Mouse (Mus musculus): ENCODE results near the gene Pfkp. TPM values are rescaled to one million over a fixed set of nuclear protein-coding genes. Genes with fewer than 3 reads are reported as not detected.

Pfkp gene
- total RNA-seq, 1 experiment = 154 TPM

- Histone ChIP-seq H3K9me3 (ENCODE audit: control insufficient read depth, insufficient read depth, low read depth, low read length) (no peaks in the 10 kb centered on the region), H3K9ac (ENCODE audit: insufficient read depth, low read depth, low read length, poor library complexity, severe bottlenecking) (no peak overlapping the region), H3K36me3 (ENCODE audit: control insufficient read depth, insufficient read depth, low read length, poor library complexity, severe bottlenecking) (peaks cover 28% of the 10 kb centered on the region), H3K4me1 (ENCODE audit: control insufficient read depth in 2 of 2, insufficient read depth in 2 of 2, low read length in 2 of 2, poor library complexity in 1 of 2) (no peaks in the 10 kb centered on the region), H3K4me3 (ENCODE audit: insufficient read depth in 1 of 2, low read depth in 1 of 2, low read length in 2 of 2, poor library complexity in 1 of 2, severe bottlenecking in 1 of 2) (no peak overlapping the region), H3K27ac (ENCODE audit: insufficient read depth, low read depth, low read length, poor library complexity, severe bottlenecking) (no peak overlapping the region)
- TF ChIP-seq ZC3H11A (IDR thresholded peaks at IDR 0.05; ENCODE audit: borderline replicate concordance, low read depth, low read length) (no peak), MAFK (IDR thresholded peaks at IDR 0.05; ENCODE audit: insufficient read depth, low read depth, low read length) (no peak), ZNF384 (IDR thresholded peaks at IDR 0.05; ENCODE audit: low read depth, low read length) (no peak), CHD2 (IDR thresholded peaks at IDR 0.05; ENCODE audit: low read depth, low read length) (no peak), HCFC1 (IDR thresholded peaks at IDR 0.05; ENCODE audit: borderline replicate concordance, insufficient read depth, low read length) (no peak)
- DNase-seq (ENCODE audit: low read depth, low spot score) = no peak
- in situ Hi-C loops (cut with MboI; ENCODE audit: low sequenced_read_pairs in 2 of 2, unreplicated experiment in 2 of 2) = no loop called here
Observed at GRCm38 (mm10) chr13:6624121-6624520, 24.5 kb downstream of the Pfkp start.

GRCm38 (mm10) chr13:6621831-6622230 is 26.7 kb downstream of the Pfkp start:
- Histone ChIP-seq H3K4me1 (ENCODE audit: control insufficient read depth in 2 of 2, insufficient read depth in 2 of 2, low read length in 2 of 2, poor library complexity in 1 of 2) (no peaks in the 10 kb centered on the region), H3K9ac (ENCODE audit: insufficient read depth, low read depth, low read length, poor library complexity, severe bottlenecking) (no peak overlapping the region), H3K9me3 (ENCODE audit: control insufficient read depth, insufficient read depth, low read depth, low read length) (no peaks in the 10 kb centered on the region; the same call in 1 of the 2 replicates), H3K4me3 (ENCODE audit: insufficient read depth in 1 of 2, low read depth in 1 of 2, low read length in 2 of 2, poor library complexity in 1 of 2, severe bottlenecking in 1 of 2) (no peak overlapping the region), H3K27ac (ENCODE audit: insufficient read depth, low read depth, low read length, poor library complexity, severe bottlenecking) (no peak overlapping the region), H3K36me3 (ENCODE audit: control insufficient read depth, insufficient read depth, low read length, poor library complexity, severe bottlenecking) (peaks cover 37% of the 10 kb centered on the region)
- in situ Hi-C loops (cut with MboI; ENCODE audit: low sequenced_read_pairs in 2 of 2, unreplicated experiment in 2 of 2) = no loop called here
- TF ChIP-seq HCFC1 (IDR thresholded peaks at IDR 0.05; ENCODE audit: borderline replicate concordance, insufficient read depth, low read length) (no peak), ZNF384 (IDR thresholded peaks at IDR 0.05; ENCODE audit: low read depth, low read length) (no peak), ZC3H11A (IDR thresholded peaks at IDR 0.05; ENCODE audit: borderline replicate concordance, low read depth, low read length) (no peak), MAFK (IDR thresholded peaks at IDR 0.05; ENCODE audit: insufficient read depth, low read depth, low read length) (no peak), CHD2 (IDR thresholded peaks at IDR 0.05; ENCODE audit: low read depth, low read length) (no peak)
- no peak for DNase-seq (ENCODE audit: low read depth, low spot score)

GRCm38 (mm10) chr13:6620250-6620649 is 28.3 kb downstream of the Pfkp start:
- Histone ChIP-seq H3K4me1 (ENCODE audit: control insufficient read depth in 2 of 2, insufficient read depth in 2 of 2, low read length in 2 of 2, poor library complexity in 1 of 2) (no peaks in the 10 kb centered on the region), H3K27ac (ENCODE audit: insufficient read depth, low read depth, low read length, poor library complexity, severe bottlenecking) (no peak overlapping the region), H3K4me3 (ENCODE audit: insufficient read depth in 1 of 2, low read depth in 1 of 2, low read length in 2 of 2, poor library complexity in 1 of 2, severe bottlenecking in 1 of 2) (no peak overlapping the region), H3K9ac (ENCODE audit: insufficient read depth, low read depth, low read length, poor library complexity, severe bottlenecking) (no peak overlapping the region), H3K9me3 (ENCODE audit: control insufficient read depth, insufficient read depth, low read depth, low read length) (no peaks in the 10 kb centered on the region; the same call in 1 of the 2 replicates), H3K36me3 (ENCODE audit: control insufficient read depth, insufficient read depth, low read length, poor library complexity, severe bottlenecking) (peaks cover 36% of the 10 kb centered on the region)
- in situ Hi-C loops (cut with MboI; ENCODE audit: low sequenced_read_pairs in 2 of 2, unreplicated experiment in 2 of 2) = no loop called here
- TF ChIP-seq ZNF384 (IDR thresholded peaks at IDR 0.05; ENCODE audit: low read depth, low read length) = no peak
- TF ChIP-seq HCFC1 (IDR thresholded peaks at IDR 0.05; ENCODE audit: borderline replicate concordance, insufficient read depth, low read length) = no peak
- no peak for TF ChIP-seq ZC3H11A (IDR thresholded peaks at IDR 0.05; ENCODE audit: borderline replicate concordance, low read depth, low read length)
- TF ChIP-seq CHD2 (IDR thresholded peaks at IDR 0.05; ENCODE audit: low read depth, low read length) = no peak
- no peak for TF ChIP-seq MAFK (IDR thresholded peaks at IDR 0.05; ENCODE audit: insufficient read depth, low read depth, low read length)
- DNase-seq (ENCODE audit: low read depth, low spot score) = no peak

GRCm38 (mm10) chr13:6618711-6619110 is 29.9 kb downstream of the Pfkp start:
- Histone ChIP-seq H3K9me3 (ENCODE audit: control insufficient read depth, insufficient read depth, low read depth, low read length) (no peaks in the 10 kb centered on the region; the same call in 1 of the 2 replicates), H3K4me3 (ENCODE audit: insufficient read depth in 1 of 2, low read depth in 1 of 2, low read length in 2 of 2, poor library complexity in 1 of 2, severe bottlenecking in 1 of 2) (no peak overlapping the region), H3K4me1 (ENCODE audit: control insufficient read depth in 2 of 2, insufficient read depth in 2 of 2, low read length in 2 of 2, poor library complexity in 1 of 2) (no peaks in the 10 kb centered on the region), H3K36me3 (ENCODE audit: control insufficient read depth, insufficient read depth, low read length, poor library complexity, severe bottlenecking) (peaks cover 42% of the 10 kb centered on the region), H3K27ac (ENCODE audit: insufficient read depth, low read depth, low read length, poor library complexity, severe bottlenecking) (no peak overlapping the region), H3K9ac (ENCODE audit: insufficient read depth, low read depth, low read length, poor library complexity, severe bottlenecking) (no peak overlapping the region)
- in situ Hi-C loops (cut with MboI; ENCODE audit: low sequenced_read_pairs in 2 of 2, unreplicated experiment in 2 of 2) = no loop called here
- TF ChIP-seq ZNF384 (IDR thresholded peaks at IDR 0.05; ENCODE audit: low read depth, low read length) = no peak
- no peak for TF ChIP-seq MAFK (IDR thresholded peaks at IDR 0.05; ENCODE audit: insufficient read depth, low read depth, low read length)
- no peak for TF ChIP-seq CHD2 (IDR thresholded peaks at IDR 0.05; ENCODE audit: low read depth, low read length)
- no peak for DNase-seq (ENCODE audit: low read depth, low spot score)
